Mouse (Mus musculus): Measurements from ENCODE around the gene Apc2. TPM values are rescaled to one million over a fixed set of nuclear protein-coding genes. Genes with fewer than 3 reads are reported as not detected.
"Not testable (repeated sequence)": the region's sequence is repeated elsewhere in the genome, so short reads cannot be mapped to it uniquely, and the experiment has no call there.

Gene Apc2
- total RNA-seq (2015; ENCODE audit: low replicate concordance) (not detected in 2 replicates), total RNA-seq (2017; ENCODE audit: low replicate concordance) (0.13 TPM in 1 of 2 replicates, not detected in the other)

- peak; percentile 55 for ATAC-seq (replicated peaks; ENCODE audit: low FRiP score, poor library complexity, severe bottlenecking)
Measured at GRCm38 (mm10) chr10:80295618-80296425, at the start of gene Apc2. TSS of gene Apc2 (plus strand) at chr10:80295977.

GRCm38 (mm10) chr10:80247849-80248248 is 47.9 kb upstream of the Apc2 start:
- ATAC-seq (replicated peaks; ENCODE audit: low FRiP score, poor library complexity, severe bottlenecking): no peak

- not testable (repeated sequence) for ATAC-seq (replicated peaks; ENCODE audit: low FRiP score, poor library complexity, severe bottlenecking)
Measured at GRCm38 (mm10) chr10:80248437-80248836, 47.3 kb upstream of the Apc2 start.

- peak; percentile 85 for ATAC-seq (replicated peaks; ENCODE audit: low FRiP score, poor library complexity, severe bottlenecking)
Measured at GRCm38 (mm10) chr10:80248971-80249640, 46.7 kb upstream of the Apc2 start, which contains the start of gene Ndufs7. TSS of gene Ndufs7 (plus strand) at chr10:80249121.

- ATAC-seq (replicated peaks; ENCODE audit: low FRiP score, poor library complexity, severe bottlenecking): no peak
Measured at GRCm38 (mm10) chr10:80250059-80250458, 45.7 kb upstream of the Apc2 start.

GRCm38 (mm10) chr10:80250573-80250972 is 45.2 kb upstream of the Apc2 start:
- ATAC-seq (replicated peaks; ENCODE audit: low FRiP score, poor library complexity, severe bottlenecking): no peak

GRCm38 (mm10) chr10:80252011-80252410 is 43.8 kb upstream of the Apc2 start:
- ATAC-seq (replicated peaks; ENCODE audit: low FRiP score, poor library complexity, severe bottlenecking): no peak

- no peak for ATAC-seq (replicated peaks; ENCODE audit: low FRiP score, poor library complexity, severe bottlenecking)
Measured at GRCm38 (mm10) chr10:80252493-80253274, 43.1 kb upstream of the Apc2 start.

- no peak for ATAC-seq (replicated peaks; ENCODE audit: low FRiP score, poor library complexity, severe bottlenecking)
Measured at GRCm38 (mm10) chr10:80253551-80253950, 42.2 kb upstream of the Apc2 start.

- no peak for ATAC-seq (replicated peaks; ENCODE audit: low FRiP score, poor library complexity, severe bottlenecking)
Measured at GRCm38 (mm10) chr10:80254331-80255297, 41.2 kb upstream of the Apc2 start.

- ATAC-seq (replicated peaks; ENCODE audit: low FRiP score, poor library complexity, severe bottlenecking): no peak
Measured at GRCm38 (mm10) chr10:80255881-80256535, 39.8 kb upstream of the Apc2 start.

- ATAC-seq (replicated peaks; ENCODE audit: low FRiP score, poor library complexity, severe bottlenecking): no peak
Measured at GRCm38 (mm10) chr10:80257936-80258335, 37.8 kb upstream of the Apc2 start.

- no peak for ATAC-seq (replicated peaks; ENCODE audit: low FRiP score, poor library complexity, severe bottlenecking)
Measured at GRCm38 (mm10) chr10:80258752-80259462, 36.9 kb upstream of the Apc2 start.

- no peak for ATAC-seq (replicated peaks; ENCODE audit: low FRiP score, poor library complexity, severe bottlenecking)
Measured at GRCm38 (mm10) chr10:80259463-80259805, 36.3 kb upstream of the Apc2 start.

- no peak for ATAC-seq (replicated peaks; ENCODE audit: low FRiP score, poor library complexity, severe bottlenecking)
Measured at GRCm38 (mm10) chr10:80259861-80260641, 35.7 kb upstream of the Apc2 start.

- peak; percentile 72 for ATAC-seq (replicated peaks; ENCODE audit: low FRiP score, poor library complexity, severe bottlenecking)
Measured at GRCm38 (mm10) chr10:80260642-80261584, 34.9 kb upstream of the Apc2 start, which contains the start of the genes Gamt and Dazap1. TSS of gene Gamt (minus strand) at chr10:80261012. TSS of gene Dazap1 (plus strand) at chr10:80261486.
